Mouse (Mus musculus): Measurements from ENCODE around the gene Gm6034.
"Not testable (repeated sequence)": the region's sequence is repeated elsewhere in the genome, so short reads cannot be mapped to it uniquely, and the experiment has no call there.

Gene Gm6034

GRCm38 (mm10) chr17:36060829-36061228 is 18.1 kb downstream of the Gm6034 start:
- DNase-seq (ENCODE audit: low read depth in 1 of 2, low spot score in 2 of 2), result peak; percentile 55 to 75

GRCm38 (mm10) chr17:36081901-36082300 is 39.1 kb downstream of the Gm6034 start:
- DNase-seq (ENCODE audit: low read depth in 1 of 2, low spot score in 2 of 2), result not testable (repeated sequence)

GRCm38 (mm10) chr17:36082519-36083232 is 39.9 kb downstream of the Gm6034 start:
- DNase-seq (ENCODE audit: low read depth in 1 of 2, low spot score in 2 of 2), result not testable (repeated sequence)

GRCm38 (mm10) chr17:36083266-36083869 is 40.6 kb downstream of the Gm6034 start:
- DNase-seq (ENCODE audit: low read depth in 1 of 2, low spot score in 2 of 2), result peak in 1 of 2 experiments; percentile 36

GRCm38 (mm10) chr17:36083870-36084451 is 41.2 kb downstream of the Gm6034 start:
- no peak for DNase-seq (ENCODE audit: low read depth in 1 of 2, low spot score in 2 of 2)

- not testable (repeated sequence) for DNase-seq (ENCODE audit: low read depth in 1 of 2, low spot score in 2 of 2)
Measured at GRCm38 (mm10) chr17:36085976-36086375, 43.2 kb downstream of the Gm6034 start.

GRCm38 (mm10) chr17:36091933-36092332 is 49.2 kb downstream of the Gm6034 start:
- DNase-seq (ENCODE audit: low read depth in 1 of 2, low spot score in 2 of 2), result not testable (repeated sequence)

- DNase-seq (ENCODE audit: low read depth in 1 of 2, low spot score in 2 of 2), result not testable (repeated sequence)
Measured at GRCm38 (mm10) chr17:36092520-36092919, 49.8 kb downstream of the Gm6034 start.

- DNase-seq (ENCODE audit: low read depth in 1 of 2, low spot score in 2 of 2), result no peak
Measured at GRCm38 (mm10) chr17:36093936-36094335, 51.2 kb downstream of the Gm6034 start.

- DNase-seq (ENCODE audit: low read depth in 1 of 2, low spot score in 2 of 2), result not testable (repeated sequence)
Measured at GRCm38 (mm10) chr17:36099603-36100002, 56.8 kb downstream of the Gm6034 start.

- not testable (repeated sequence) for DNase-seq (ENCODE audit: low read depth in 1 of 2, low spot score in 2 of 2)
Measured at GRCm38 (mm10) chr17:36102091-36102490, 59.3 kb downstream of the Gm6034 start.

Data from monocyte, adult 2 months (primary cell).